8 mouse cellular contexts compared by ENCODE assay signal in genomic region chr11:77461856-77462255, GRCm38 (mm10). TPM values are rescaled to one million over a fixed set of nuclear protein-coding genes. Genes with fewer than 3 reads are reported as not detected.
DNase-seq lines count a peak whose midpoint lies in the region; ATAC-seq and TF ChIP-seq lines count a peak whose summit lies in the region.

No protein-coding gene starts in this region.

- H3K4me1 ChIP-seq in liver, adult 2 months (ENCODE audit: control insufficient read depth, insufficient read depth, low read length) = peaks cover 3% of the 10 kb centered on the region; the same call in 1 of the 2 replicates
- peaks cover 6% of the 10 kb centered on the region; the same call in 1 of the 2 replicates for H3K4me1 ChIP-seq in embryonic fibroblast, embryonic 13.5 days (ENCODE audit: control insufficient read depth, insufficient read depth, low read length)
- peaks cover 20% of the 10 kb centered on the region for H3K4me1 ChIP-seq in limb, embryonic 10.5 days
- peaks cover 11% of the 10 kb centered on the region for H3K4me1 ChIP-seq in neural tube, embryonic 14.5 days (ENCODE audit: control insufficient read depth, insufficient read depth, low read length)

- H3K27me3 ChIP-seq in liver, adult 2 months (ENCODE audit: control insufficient read depth, insufficient read depth, low read length) = peaks cover 3% of the 10 kb centered on the region; the same call in 1 of the 2 replicates
- peaks cover 69% of the 10 kb centered on the region for H3K27me3 ChIP-seq in limb, embryonic 10.5 days (ENCODE audit: low read depth, poor library complexity, severe bottlenecking)
- H3K27me3 ChIP-seq in neural tube, embryonic 14.5 days (ENCODE audit: control insufficient read depth, insufficient read depth, low read length) = peaks cover 8% of the 10 kb centered on the region

- H3K36me3 ChIP-seq in liver, adult 2 months (ENCODE audit: control insufficient read depth, insufficient read depth, low read length) = no peaks in the 10 kb centered on the region
- no peaks in the 10 kb centered on the region for H3K36me3 ChIP-seq in limb, embryonic 10.5 days
- no peaks in the 10 kb centered on the region for H3K36me3 ChIP-seq in neural tube, embryonic 14.5 days (ENCODE audit: control insufficient read depth, insufficient read depth, low read length)

- H3K4me2 ChIP-seq in neural tube, embryonic 14.5 days (ENCODE audit: low read depth, low read length) = peak overlapping the region; percentile 98

- peak overlapping the region; percentile 68; the same call in 1 of the 2 replicates for H3K4me3 ChIP-seq in liver, adult 2 months (ENCODE audit: insufficient read depth, low read depth, low read length)
- H3K4me3 ChIP-seq in embryonic fibroblast, embryonic 13.5 days (ENCODE audit: insufficient read depth, low read length) = peak overlapping the region; percentile 58
- peak overlapping the region; percentile 71 for H3K4me3 ChIP-seq in limb, embryonic 10.5 days
- peak overlapping the region; percentile 49 for H3K4me3 ChIP-seq in neural tube, embryonic 14.5 days (ENCODE audit: low read depth, low read length)

- intact Hi-C loops in gastrocnemius, postnatal 14 days (cut with DNase I; ENCODE audit: low total_unique reads) = no loop called here

- DNase-seq in liver, adult 2 months (ENCODE audit: extremely low read depth, low read depth, low spot score) = no peak
- no peak for DNase-seq in liver
- no peak for DNase-seq in limb, embryonic 10.5 days (ENCODE audit: low spot score)
- no peak for DNase-seq in gastrocnemius, postnatal 14 days
- no peak for DNase-seq in retina, postnatal 1 day
- no peak for DNase-seq in cerebellum, adult 9-10 months

- TF ChIP-seq POLR2A in liver, adult 2 months (IDR thresholded peaks at IDR 0.05; ENCODE audit: extremely low read depth, insufficient read depth, low read length) = no peak
- TF ChIP-seq POLR2A in embryonic fibroblast, embryonic 13.5 days (IDR thresholded peaks at IDR 0.05; ENCODE audit: low read depth, low read length) = no peak

- H3K27ac ChIP-seq in liver, adult 2 months (replicated peaks; ENCODE audit: insufficient read depth, low read depth, low read length) = no peak overlapping the region
- no peak overlapping the region for H3K27ac ChIP-seq in embryonic fibroblast, embryonic 13.5 days (ENCODE audit: insufficient read depth, low read length)
- 0 out of 2 replicates have a peak overlapping the region, but pooled peaks have one; percentile 71 for H3K27ac ChIP-seq in limb, embryonic 10.5 days
- H3K27ac ChIP-seq in neural tube, embryonic 14.5 days (ENCODE audit: low read depth, low read length) = no peak overlapping the region

- H3K79me2 ChIP-seq in liver, adult 2 months (ENCODE audit: control insufficient read depth, insufficient read depth, low read length) = no peaks in the 10 kb centered on the region

- ATAC-seq in neural tube, embryonic 14.5 days (ENCODE audit: low read depth) = no peak

- TF ChIP-seq CTCF in liver, adult 2 months (IDR thresholded peaks at IDR 0.05; ENCODE audit: low read depth, low read length) = no peak
- TF ChIP-seq CTCF in embryonic fibroblast, embryonic 13.5 days (IDR thresholded peaks at IDR 0.05; ENCODE audit: borderline replicate concordance, insufficient read depth, low read length) = no peak

- peak overlapping the region; percentile 58; the same call in 1 of the 2 replicates for H3K9ac ChIP-seq in liver, adult 2 months (ENCODE audit: low read depth, low read length)
- H3K9ac ChIP-seq in neural tube, embryonic 14.5 days (replicated peaks; ENCODE audit: low read depth, low read length) = peak overlapping the region; percentile 47; the same call in 1 of the 2 replicates

- 4% methylated on average over 6 of the region's 6 CpGs for WGBS in liver, adult 2 months
- WGBS in limb, embryonic 10.5 days = 6% methylated on average over 6 of the region's 6 CpGs
- 3% methylated on average over 6 of the region's 6 CpGs for WGBS in neural tube, embryonic 14.5 days

- H3K9me3 ChIP-seq in limb, embryonic 10.5 days (replicated peaks) = no peaks in the 10 kb centered on the region
- H3K9me3 ChIP-seq in neural tube, embryonic 14.5 days (ENCODE audit: control insufficient read depth, low read length) = no peaks in the 10 kb centered on the region

RNA-seq across cellular contexts. Expression of gene Coro6, which starts 0.4 kb away (rescaled TPM):
- total RNA-seq in liver, adult 2 months (2014; rRNA removed) = 0.07 and 0.09 TPM in 2 replicates
- 0.16 and 0.19 TPM in 2 replicates for polyA plus RNA-seq in liver, adult 2 months (2012; rRNA removed)
- polyA plus RNA-seq in embryonic fibroblast, embryonic 13.5 days (2011; ENCODE audit: insufficient read length, low read depth, missing spikeins) = 2.1 and 4.7 TPM in 2 replicates
- 0.15 TPM in 1 of 2 replicates, not detected in the other for polyA plus RNA-seq in limb, embryonic 10.5 days (2016; fragmentation: Nextera tagmentation; extraction: Ambion mirVana)
- polyA plus RNA-seq in neural tube, embryonic 14.5 days (2014; fragmentation: Nextera tagmentation; extraction: Ambion mirVana) = 0.27 and 0.83 TPM in 2 replicates
- 10 to 100 TPM; 79.2 to 80.8 TPM for total RNA-seq in gastrocnemius, postnatal 14 days (2021)

RNA-seq across cellular contexts. Expression of gene Ankrd13b, which starts 27.6 kb away (rescaled TPM):
- 0.37 and 0.67 TPM in 2 replicates for total RNA-seq in liver, adult 2 months (2014; rRNA removed)
- polyA plus RNA-seq in liver, adult 2 months (2012; rRNA removed) = 4.8 and 8.0 TPM in 2 replicates
- polyA plus RNA-seq in embryonic fibroblast, embryonic 13.5 days (2011; ENCODE audit: insufficient read length, low read depth, missing spikeins) = 12.3 and 15.6 TPM in 2 replicates
- polyA plus RNA-seq in limb, embryonic 10.5 days (2016; fragmentation: Nextera tagmentation; extraction: Ambion mirVana) = 12.5 and 13.4 TPM in 2 replicates
- 38.2 and 47.7 TPM in 2 replicates for polyA plus RNA-seq in neural tube, embryonic 14.5 days (2014; fragmentation: Nextera tagmentation; extraction: Ambion mirVana)
- total RNA-seq in gastrocnemius, postnatal 14 days (2021) = 1 to 10 TPM; 5.7 to 6.3 TPM

RNA-seq across cellular contexts. Expression of gene Git1, which starts 31.5 kb away (rescaled TPM):
- 2.8 and 4.4 TPM in 2 replicates for total RNA-seq in liver, adult 2 months (2014; rRNA removed)
- 8.9 and 11.2 TPM in 2 replicates for polyA plus RNA-seq in liver, adult 2 months (2012; rRNA removed)
- 37.9 and 41.2 TPM in 2 replicates for polyA plus RNA-seq in embryonic fibroblast, embryonic 13.5 days (2011; ENCODE audit: insufficient read length, low read depth, missing spikeins)
- polyA plus RNA-seq in limb, embryonic 10.5 days (2016; fragmentation: Nextera tagmentation; extraction: Ambion mirVana) = 13.6 and 14.8 TPM in 2 replicates
- 20.3 and 21.6 TPM in 2 replicates for polyA plus RNA-seq in neural tube, embryonic 14.5 days (2014; fragmentation: Nextera tagmentation; extraction: Ambion mirVana)
- 10 to 100 TPM; 23.0 to 25.9 TPM for total RNA-seq in gastrocnemius, postnatal 14 days (2021)

RNA-seq across cellular contexts. Expression of gene Abhd15, which starts 53.1 kb away (rescaled TPM):
- 43.0 and 44.8 TPM in 2 replicates for total RNA-seq in liver, adult 2 months (2014; rRNA removed)
- polyA plus RNA-seq in liver, adult 2 months (2012; rRNA removed) = 32.7 and 55.6 TPM in 2 replicates
- polyA plus RNA-seq in embryonic fibroblast, embryonic 13.5 days (2011; ENCODE audit: insufficient read length, low read depth, missing spikeins) = 0.37 and 1.0 TPM in 2 replicates
- polyA plus RNA-seq in limb, embryonic 10.5 days (2016; fragmentation: Nextera tagmentation; extraction: Ambion mirVana) = 1.4 and 2.0 TPM in 2 replicates
- polyA plus RNA-seq in neural tube, embryonic 14.5 days (2014; fragmentation: Nextera tagmentation; extraction: Ambion mirVana) = 1.5 and 1.8 TPM in 2 replicates
- total RNA-seq in gastrocnemius, postnatal 14 days (2021) = under 1 TPM; 0.45 to 0.53 TPM

RNA-seq across cellular contexts. Expression of gene Trp53i13, which starts 53.9 kb away (rescaled TPM):
- total RNA-seq in liver, adult 2 months (2014; rRNA removed) = 1.5 and 1.6 TPM in 2 replicates
- polyA plus RNA-seq in liver, adult 2 months (2012; rRNA removed) = 5.8 and 6.2 TPM in 2 replicates
- polyA plus RNA-seq in embryonic fibroblast, embryonic 13.5 days (2011; ENCODE audit: insufficient read length, low read depth, missing spikeins) = 21.2 and 26.4 TPM in 2 replicates
- 33.4 and 38.7 TPM in 2 replicates for polyA plus RNA-seq in limb, embryonic 10.5 days (2016; fragmentation: Nextera tagmentation; extraction: Ambion mirVana)
- polyA plus RNA-seq in neural tube, embryonic 14.5 days (2014; fragmentation: Nextera tagmentation; extraction: Ambion mirVana) = 10.6 and 12.8 TPM in 2 replicates
- 1 to 10 TPM; 6.0 to 6.3 TPM for total RNA-seq in gastrocnemius, postnatal 14 days (2021)
